Mouse (Mus musculus): ENCODE measurements at regions not wholly inside any gene's neighbourhood (a gene's known extent, or its start where the extent isn't known, plus 50 kb on each side); places are given as distances from the start of the nearest gene placed in this dataset.

GRCm38 (mm10) chr7:117260596-117260995, 120.2 kb upstream of the Xylt1 start:
- DNase-seq (ENCODE audit: extremely low spot score), result no peak

GRCm38 (mm10) chr7:117263126-117263525, 117.7 kb upstream of the Xylt1 start:
- DNase-seq (ENCODE audit: extremely low spot score), result no peak

- DNase-seq (ENCODE audit: extremely low spot score), result no peak
Observed at GRCm38 (mm10) chr7:117264341-117264740, 116.4 kb upstream of the Xylt1 start.

- no peak for DNase-seq (ENCODE audit: extremely low spot score)
Observed at GRCm38 (mm10) chr7:117268096-117268495, 112.7 kb upstream of the Xylt1 start.

- no peak for DNase-seq (ENCODE audit: extremely low spot score)
Observed at GRCm38 (mm10) chr7:117269263-117269897, 111.4 kb upstream of the Xylt1 start.

GRCm38 (mm10) chr7:117278388-117278961, 102.3 kb upstream of the Xylt1 start:
- DNase-seq (ENCODE audit: extremely low spot score), result no peak

- no peak for DNase-seq (ENCODE audit: extremely low spot score)
Observed at GRCm38 (mm10) chr7:117282194-117282593, 98.6 kb upstream of the Xylt1 start.

- no peak for DNase-seq (ENCODE audit: extremely low spot score)
Observed at GRCm38 (mm10) chr7:117285206-117285605, 95.6 kb upstream of the Xylt1 start.

GRCm38 (mm10) chr7:117285985-117286384, 94.8 kb upstream of the Xylt1 start:
- no peak for DNase-seq (ENCODE audit: extremely low spot score)

- no peak for DNase-seq (ENCODE audit: extremely low spot score)
Observed at GRCm38 (mm10) chr7:117303705-117304104, 77.1 kb upstream of the Xylt1 start.

GRCm38 (mm10) chr7:117310586-117311200, 70.1 kb upstream of the Xylt1 start:
- DNase-seq (ENCODE audit: extremely low spot score), result no peak

- no peak for DNase-seq (ENCODE audit: extremely low spot score)
Observed at GRCm38 (mm10) chr7:117311316-117311715, 69.5 kb upstream of the Xylt1 start.

GRCm38 (mm10) chr7:117316126-117316805, 64.5 kb upstream of the Xylt1 start:
- DNase-seq (ENCODE audit: extremely low spot score), result no peak

GRCm38 (mm10) chr7:117317362-117317761, 63.4 kb upstream of the Xylt1 start:
- no peak for DNase-seq (ENCODE audit: extremely low spot score)

- DNase-seq (ENCODE audit: extremely low spot score), result no peak
Observed at GRCm38 (mm10) chr7:117320552-117320951, 60.2 kb upstream of the Xylt1 start.
